Mouse (Mus musculus): ENCODE data around the gene Dnah7a.
"Not testable (repeated sequence)": the region's sequence is repeated elsewhere in the genome, so short reads cannot be mapped to it uniquely, and the experiment has no call there.

The Dnah7a gene

DNA sequence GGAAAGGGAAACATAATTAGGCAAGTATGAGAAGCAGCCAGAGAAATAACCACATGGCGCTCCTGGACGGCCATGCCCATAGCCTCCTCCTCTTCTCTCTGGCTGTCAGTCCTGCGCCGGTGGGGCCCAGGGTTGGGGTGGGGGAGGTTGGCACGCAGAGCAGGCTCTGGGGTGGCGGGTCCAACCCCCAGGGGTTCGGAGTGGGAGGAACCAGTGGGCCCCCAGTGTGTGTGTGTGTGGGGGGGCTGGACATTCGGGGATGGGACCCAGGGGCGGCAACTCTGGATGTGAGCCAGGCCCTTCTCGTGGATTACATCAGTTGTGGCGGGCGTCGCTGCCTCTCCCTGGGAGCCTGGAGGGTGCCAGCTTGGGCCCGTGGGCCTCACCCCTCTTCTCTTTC, 317.8 kb downstream of the Dnah7a start:
- no peak for DNase-seq (ENCODE audit: low spot score in 2 of 2)

DNA sequence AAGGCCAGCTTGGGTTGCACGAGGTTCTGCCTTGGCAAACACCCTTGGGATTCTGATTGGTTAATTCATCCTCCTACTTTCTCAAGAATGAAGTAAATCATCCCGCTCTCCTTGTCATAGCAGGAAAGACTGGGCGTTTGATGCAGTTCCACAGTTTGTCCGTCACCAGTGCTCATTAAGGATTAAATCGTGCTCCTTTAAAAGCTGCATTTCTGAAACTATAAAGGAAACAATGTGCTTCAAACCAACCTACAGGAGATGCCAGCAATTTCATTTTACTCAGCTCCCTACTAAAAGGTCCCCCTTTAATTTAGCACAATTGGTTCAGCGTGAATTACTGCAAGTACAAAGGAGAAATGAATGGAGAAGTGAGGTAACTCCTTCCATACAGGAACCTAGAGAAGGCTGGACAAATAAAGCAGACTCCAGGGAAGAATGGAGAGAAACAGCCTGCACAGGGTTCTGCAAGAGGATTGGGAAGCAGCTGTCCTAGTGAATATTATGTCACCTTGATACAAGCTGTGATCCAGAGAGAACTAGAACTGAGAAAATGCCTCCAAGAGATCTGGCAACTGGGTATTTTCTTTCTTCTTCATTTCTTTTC, 322.4 kb downstream of the Dnah7a start:
- DNase-seq (ENCODE audit: low spot score in 2 of 2), result no peak

DNA sequence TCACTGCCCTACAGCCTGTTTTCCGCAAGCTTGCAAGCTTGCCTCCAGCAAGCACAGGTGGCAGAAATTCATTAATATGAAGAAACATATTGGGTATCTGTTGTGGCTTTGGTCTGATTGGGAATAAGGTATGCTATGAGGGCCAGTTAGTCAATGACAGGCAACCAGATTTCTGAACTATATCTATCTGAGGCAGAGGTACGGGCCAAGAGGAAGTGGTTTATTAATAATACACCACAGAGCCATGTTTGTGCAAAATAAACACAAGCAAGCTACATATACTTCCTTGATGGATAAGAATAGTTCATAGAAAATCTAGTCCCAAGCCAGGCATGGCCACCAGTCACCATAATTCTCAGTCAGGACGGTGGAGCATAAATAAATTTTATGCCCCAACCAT, 328.9 kb downstream of the Dnah7a start:
- no peak for DNase-seq (ENCODE audit: low spot score in 2 of 2)

DNA sequence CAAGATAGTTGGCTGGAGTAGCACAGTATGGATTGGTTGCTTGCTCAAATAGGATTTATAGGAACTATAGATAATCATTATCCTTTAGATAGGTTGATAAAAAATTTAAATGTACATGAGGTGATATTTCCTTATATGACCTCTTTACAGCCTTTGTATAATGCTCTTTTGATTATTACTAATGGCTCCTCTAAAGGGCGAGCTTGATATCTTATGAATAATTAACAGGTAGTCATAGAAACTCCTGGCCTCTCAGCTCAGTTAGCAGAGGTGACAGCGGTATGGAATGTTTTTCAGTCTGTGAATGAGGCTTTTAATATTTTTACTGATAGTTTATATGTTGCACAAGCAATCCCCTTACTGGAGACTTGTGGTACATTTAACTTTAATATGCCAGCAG, 330.6 kb downstream of the Dnah7a start:
- not testable (repeated sequence) for DNase-seq (ENCODE audit: low spot score in 2 of 2)

DNA sequence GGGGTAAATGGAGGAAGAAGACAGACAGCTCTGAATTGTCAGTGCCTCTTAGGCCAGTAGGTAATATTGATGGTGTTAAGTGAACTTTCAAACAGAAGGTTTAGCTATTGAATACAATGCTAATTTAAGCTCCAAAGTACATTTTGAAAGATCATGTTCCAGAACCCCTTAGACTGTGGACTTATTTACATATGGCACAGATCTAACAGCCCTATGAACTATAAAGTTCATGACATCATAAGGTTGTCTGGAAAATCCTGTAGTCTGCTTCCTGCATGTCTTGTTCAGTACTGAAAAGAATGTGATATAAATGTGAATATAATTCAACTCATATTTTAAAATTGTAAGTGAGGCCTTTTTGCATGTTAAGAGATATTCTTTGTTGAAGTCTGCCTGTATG, 347.6 kb downstream of the Dnah7a start:
- DNase-seq (ENCODE audit: low spot score in 2 of 2), result no peak

DNA sequence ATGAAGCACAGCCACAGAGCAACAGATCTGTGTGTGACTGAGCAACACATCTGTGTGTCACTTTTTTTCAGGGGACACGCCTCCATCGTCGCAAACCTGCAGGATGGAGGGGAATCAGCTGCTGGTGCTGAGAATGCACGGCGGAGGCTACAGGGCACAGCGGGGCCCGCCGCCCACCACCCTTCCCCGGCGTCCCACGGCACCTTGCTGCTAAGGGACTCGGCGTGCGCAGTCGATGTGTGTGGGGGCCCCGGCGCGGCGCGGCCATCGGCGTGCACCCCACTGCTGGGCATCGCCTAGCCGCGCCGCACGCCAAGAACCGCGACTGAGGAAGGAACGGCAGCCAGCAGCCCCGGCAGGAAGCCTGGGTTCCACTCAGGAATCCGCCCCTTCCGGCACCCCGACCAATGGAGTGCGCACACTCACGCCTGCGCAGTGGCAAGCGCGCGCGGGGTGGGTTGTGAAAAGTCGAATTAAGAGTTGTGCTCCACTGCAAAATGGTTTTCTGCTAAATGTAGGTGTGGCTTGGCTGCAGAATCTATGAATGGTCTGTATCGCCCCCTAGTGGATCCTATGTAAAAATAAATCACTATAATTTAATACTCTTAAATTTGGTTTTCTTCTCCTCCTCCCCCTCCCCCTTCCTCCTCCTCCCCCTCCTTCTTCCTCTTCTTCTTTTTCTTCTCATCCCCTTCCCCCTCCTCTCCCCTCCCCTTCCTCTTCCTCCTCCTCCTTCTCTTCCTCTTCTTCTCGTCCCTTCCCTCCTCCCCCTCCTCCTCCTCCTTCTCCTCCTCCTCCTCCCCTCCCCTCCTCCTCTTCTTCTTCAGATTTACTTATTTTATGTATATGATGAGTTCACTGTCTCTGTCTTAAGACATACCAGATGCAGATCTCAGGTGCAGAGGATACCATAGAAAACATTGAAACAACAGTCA, 354.0 kb downstream of the Dnah7a start, which contains the start of the genes Asdurf, Gm28551 and Asnsd1:
TSS of gene Asdurf (minus strand) at position 293 of the 935 bp plus-strand sequence.
TSS of gene Gm28551 (minus strand) at position 341 of the 935 bp plus-strand sequence.
TSS of gene Asnsd1 (minus strand) at position 426 of the 935 bp plus-strand sequence.
- DNase-seq (ENCODE audit: low spot score in 2 of 2), result peak; percentile 96 to 97

All from frontal cortex, postnatal 10 days (tissue).